15 mouse cellular contexts compared by ENCODE assay signal in the genomic region with DNA sequence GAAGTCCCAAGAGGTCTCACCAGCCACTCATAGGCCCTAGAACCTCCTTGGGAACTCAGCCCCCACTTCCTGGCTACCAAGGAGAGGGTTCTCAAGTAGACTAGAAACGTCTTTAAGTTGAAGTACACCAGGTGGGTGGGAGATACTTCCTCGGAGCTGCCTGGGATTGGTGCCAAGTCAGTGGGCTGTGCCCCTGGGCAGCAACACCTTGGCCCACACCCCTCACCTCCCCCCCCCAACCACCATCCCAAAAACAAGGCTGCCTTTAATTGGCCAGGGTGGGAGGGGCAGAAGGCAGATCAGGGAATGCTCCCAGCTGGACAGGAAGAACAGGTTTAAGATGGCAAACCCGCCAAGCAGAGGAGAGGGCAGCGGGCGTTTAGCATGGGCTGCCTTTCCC. TPM values are rescaled to one million over a fixed set of nuclear protein-coding genes. Genes with fewer than 3 reads are reported as not detected.
DNase-seq lines count a peak whose midpoint lies in the region; ATAC-seq lines count a peak whose summit lies in the region.
"Had no signal": no experiment of that assay in that cellular context is flagged by ENCODE, and none has a peak within 500 bp of the region (broad histone marks: within the 10 kb centered on the region; RNA-seq: fewer than 3 reads in every experiment).

No protein-coding gene starts in this region.

- 55% methylated on average over 5 of the region's 5 CpGs for WGBS in intestine, embryonic 16.5 days
- WGBS in liver, embryonic 15.5 days (ENCODE audit: insufficient replicate concordance) = 58% methylated on average over 5 of the region's 5 CpGs
- 62% methylated on average over 5 of the region's 5 CpGs for WGBS in macrophage (ENCODE audit: missing documents)

- H3K4me1 ChIP-seq in intestine, embryonic 16.5 days (ENCODE audit: control insufficient read depth, insufficient read depth, low read length) = peaks cover 33% of the 10 kb centered on the region
- H3K4me1 ChIP-seq in liver, embryonic 15.5 days (replicated peaks) = peaks cover 12% of the 10 kb centered on the region

- ATAC-seq in intestine, embryonic 16.5 days = no peak
- no peak for ATAC-seq in liver, embryonic 15.5 days (ENCODE audit: insufficient read depth)
- no peak for ATAC-seq in CD4-positive, CD25-positive, alpha-beta regulatory T cell, adult 4 months
- ATAC-seq: Patski had no signal

- H3K4me2 ChIP-seq in intestine, embryonic 16.5 days (ENCODE audit: low read depth, low read length) = peak overlapping the region; percentile 84
- peak overlapping the region; percentile 55 for H3K4me2 ChIP-seq in liver, embryonic 15.5 days

- peak; percentile 51 for DNase-seq in kidney, adult 18-20 months
- no peak for DNase-seq in kidney, adult 11 months
- no peak for DNase-seq in cerebellum, adult 18-20 months
- no peak for DNase-seq in B cell, adult 2 months
- DNase-seq: cerebellum, postnatal 14 days; gastrocnemius, postnatal 14 days had no signal

- peaks cover 76% of the 10 kb centered on the region for H3K79me2 ChIP-seq in macrophage (ENCODE audit: inconsistent target)

- H3K27me3 ChIP-seq in intestine, embryonic 16.5 days (replicated peaks; ENCODE audit: control insufficient read depth, insufficient read depth, low read length) = no peaks in the 10 kb centered on the region
- peaks cover 57% of the 10 kb centered on the region for H3K27me3 ChIP-seq in liver, embryonic 15.5 days
- H3K27me3 ChIP-seq: Patski had no signal

- peak overlapping the region; percentile 83 for H3K27ac ChIP-seq in intestine, embryonic 16.5 days (ENCODE audit: low read length)
- H3K27ac ChIP-seq in liver, embryonic 15.5 days (replicated peaks) = no peak overlapping the region
- H3K27ac ChIP-seq in macrophage = peak overlapping the region; percentile 90

- H3K4me3 ChIP-seq in intestine, embryonic 16.5 days (ENCODE audit: low read length) = peak overlapping the region; percentile 76
- H3K4me3 ChIP-seq in liver, embryonic 15.5 days (replicated peaks) = no peak overlapping the region
- H3K4me3 ChIP-seq in macrophage (ENCODE audit: inconsistent target) = peak overlapping the region; percentile 93

- no peaks in the 10 kb centered on the region for H3K9me3 ChIP-seq in intestine, embryonic 16.5 days (ENCODE audit: control insufficient read depth, low read length)
- no peaks in the 10 kb centered on the region for H3K9me3 ChIP-seq in liver, embryonic 15.5 days (replicated peaks)

- H3K36me3 ChIP-seq in intestine, embryonic 16.5 days (ENCODE audit: control insufficient read depth, insufficient read depth, low read length) = no peaks in the 10 kb centered on the region
- H3K36me3 ChIP-seq in liver, embryonic 15.5 days (replicated peaks) = no peaks in the 10 kb centered on the region
- no peaks in the 10 kb centered on the region for H3K36me3 ChIP-seq in macrophage (ENCODE audit: inconsistent target)

- 0 out of 2 replicates have a peak overlapping the region, but pooled peaks have one; percentile 91 for H3K9ac ChIP-seq in intestine, embryonic 16.5 days (ENCODE audit: low read depth, low read length)
- no peak overlapping the region for H3K9ac ChIP-seq in liver, embryonic 15.5 days

RNA-seq across cellular contexts. Expression of a gene that starts 3.4 kb away (rescaled TPM):
- polyA plus RNA-seq in intestine, embryonic 16.5 days (2015; fragmentation: Nextera tagmentation; extraction: Ambion mirVana) = 130 and 138 TPM in 2 replicates
- polyA plus RNA-seq in liver, embryonic 15.5 days (2015; fragmentation: Nextera tagmentation; extraction: Ambion mirVana) = 55.0 and 63.3 TPM in 2 replicates
- 1,000 to 10,000 TPM in 5 of 26 experiments, 100 to 1,000 TPM in 14, 10 to 100 TPM in 7; 32.1 to 2,513 (median 588) TPM for total RNA-seq in macrophage (2018; cell fraction: chromatin; rRNA removed)
- total RNA-seq in macrophage (2018; cell fraction: cytosol; rRNA removed) = 1,000 to 10,000 TPM in 10 of 26 experiments, 100 to 1,000 TPM in 16; 124 to 5,022 (median 365) TPM
- 1,000 to 10,000 TPM in 16 of 26 experiments, 100 to 1,000 TPM in 10; 160 to 4,105 (median 1,154) TPM for total RNA-seq in macrophage (2018; cell fraction: nucleus; rRNA removed)
- polyA plus RNA-seq in macrophage (2018) = 114 to 215 TPM (median 133 TPM) in 3 replicates
- 10 to 100 TPM; 69.7 to 93.7 TPM for polyA plus RNA-seq in CD4-positive, CD25-positive, alpha-beta regulatory T cell, adult 4 months (2017; shearing (Covaris generic))

RNA-seq across cellular contexts. Expression of a gene that starts 16.4 kb away (rescaled TPM):
- polyA plus RNA-seq in intestine, embryonic 16.5 days (2015; fragmentation: Nextera tagmentation; extraction: Ambion mirVana) = 54.0 and 56.4 TPM in 2 replicates
- 27.1 and 29.7 TPM in 2 replicates for polyA plus RNA-seq in liver, embryonic 15.5 days (2015; fragmentation: Nextera tagmentation; extraction: Ambion mirVana)
- total RNA-seq in macrophage (2018; cell fraction: chromatin; rRNA removed) = 10 to 100 TPM in 21 of 26 experiments, 1 to 10 TPM in 5; 6.5 to 22.0 (median 12.5) TPM
- total RNA-seq in macrophage (2018; cell fraction: cytosol; rRNA removed) = 10 to 100 TPM; 18.2 to 41.3 (median 30.7) TPM
- total RNA-seq in macrophage (2018; cell fraction: nucleus; rRNA removed) = 10 to 100 TPM in 25 of 26 experiments, 1 to 10 TPM in 1; 9.1 to 26.2 (median 17.8) TPM
- polyA plus RNA-seq in macrophage (2018) = 6.9 to 30.0 TPM (median 27.8 TPM) in 3 replicates
- polyA plus RNA-seq in CD4-positive, CD25-positive, alpha-beta regulatory T cell, adult 4 months (2017; shearing (Covaris generic)) = 10 to 100 TPM in 1 of 2 experiments, 1 to 10 TPM in 1; 8.8 to 15.1 TPM

RNA-seq across cellular contexts. Expression of a gene that starts 20.5 kb away (rescaled TPM):
- 9.8 and 11.9 TPM in 2 replicates for polyA plus RNA-seq in intestine, embryonic 16.5 days (2015; fragmentation: Nextera tagmentation; extraction: Ambion mirVana)
- polyA plus RNA-seq in liver, embryonic 15.5 days (2015; fragmentation: Nextera tagmentation; extraction: Ambion mirVana) = 5.0 TPM in 1 of 2 replicates, not detected in the other
- 1 to 10 TPM in 2 of 26 experiments, under 1 TPM in 2, not detected in 22; 0.80 to 2.1 (median 1.00) TPM for total RNA-seq in macrophage (2018; cell fraction: chromatin; rRNA removed)
- 10 to 100 TPM in 2 of 26 experiments, 1 to 10 TPM in 21, under 1 TPM in 2, not detected in 1; 0.24 to 13.8 (median 4.8) TPM for total RNA-seq in macrophage (2018; cell fraction: cytosol; rRNA removed)
- total RNA-seq in macrophage (2018; cell fraction: nucleus; rRNA removed) = 1 to 10 TPM in 17 of 26 experiments, under 1 TPM in 1, not detected in 8; 0.64 to 8.1 (median 2.6) TPM
- 0.30 TPM in 1 of 3 replicates, not detected in the others for polyA plus RNA-seq in macrophage (2018)
- polyA plus RNA-seq in CD4-positive, CD25-positive, alpha-beta regulatory T cell, adult 4 months (2017; shearing (Covaris generic)) = not detected

RNA-seq across cellular contexts. Expression of a gene that starts 33.2 kb away (rescaled TPM):
- not detected in 2 replicates for polyA plus RNA-seq in intestine, embryonic 16.5 days (2015; fragmentation: Nextera tagmentation; extraction: Ambion mirVana)
- not detected in 2 replicates for polyA plus RNA-seq in liver, embryonic 15.5 days (2015; fragmentation: Nextera tagmentation; extraction: Ambion mirVana)
- not detected for total RNA-seq in macrophage (2018; cell fraction: chromatin; rRNA removed)
- not detected for total RNA-seq in macrophage (2018; cell fraction: cytosol; rRNA removed)
- not detected for total RNA-seq in macrophage (2018; cell fraction: nucleus; rRNA removed)
- polyA plus RNA-seq in macrophage (2018) = not detected in 3 replicates
- polyA plus RNA-seq in CD4-positive, CD25-positive, alpha-beta regulatory T cell, adult 4 months (2017; shearing (Covaris generic)) = not detected
- total RNA-seq: adrenal gland, postnatal 4 days; gastrocnemius, postnatal 14 days; left cerebral cortex, postnatal 10 days; midbrain, postnatal 0 days had no signal
- polyA plus RNA-seq: heart, postnatal 0 days; midbrain, postnatal 0 days had no signal

RNA-seq across cellular contexts. Expression of a gene that starts 35.4 kb away (rescaled TPM):
- 8.3 and 9.0 TPM in 2 replicates for polyA plus RNA-seq in intestine, embryonic 16.5 days (2015; fragmentation: Nextera tagmentation; extraction: Ambion mirVana)
- polyA plus RNA-seq in liver, embryonic 15.5 days (2015; fragmentation: Nextera tagmentation; extraction: Ambion mirVana) = 0.28 and 0.32 TPM in 2 replicates
- 1 to 10 TPM in 6 of 26 experiments, under 1 TPM in 5, not detected in 15; 0.20 to 6.0 (median 1.0) TPM for total RNA-seq in macrophage (2018; cell fraction: chromatin; rRNA removed)
- total RNA-seq in macrophage (2018; cell fraction: cytosol; rRNA removed) = under 1 TPM in 3 of 26 experiments, not detected in 23; 0.05 to 0.38 (median 0.05) TPM
- 10 to 100 TPM in 2 of 26 experiments, 1 to 10 TPM in 3, under 1 TPM in 7, not detected in 14; 0.14 to 32.0 (median 0.84) TPM for total RNA-seq in macrophage (2018; cell fraction: nucleus; rRNA removed)
- not detected in 3 replicates for polyA plus RNA-seq in macrophage (2018)
- polyA plus RNA-seq in CD4-positive, CD25-positive, alpha-beta regulatory T cell, adult 4 months (2017; shearing (Covaris generic)) = not detected
